Mouse (Mus musculus) G1E-ER4 (cell line): ENCODE measurements around the gene Ralgds. TPM values are rescaled to one million over a fixed set of nuclear protein-coding genes. Genes with fewer than 3 reads are reported as not detected.

Experiments
- GATA1 ChIP-seq: IDR thresholded peaks from one replicate; pipeline ENCODE4 v1.8.0; 2012; ENCODE audit warnings: low read length, inconsistent platforms
- polyA plus RNA-seq: library from polyadenylated mRNA; stranded (reverse); fragments of >175 nt; gene quantifications from 2 replicates; pipeline ENCODE4 v1.2.3, GENCODE M21; 2012

Gene Ralgds
- polyA plus RNA-seq = not detected in 2 replicates

DNA sequence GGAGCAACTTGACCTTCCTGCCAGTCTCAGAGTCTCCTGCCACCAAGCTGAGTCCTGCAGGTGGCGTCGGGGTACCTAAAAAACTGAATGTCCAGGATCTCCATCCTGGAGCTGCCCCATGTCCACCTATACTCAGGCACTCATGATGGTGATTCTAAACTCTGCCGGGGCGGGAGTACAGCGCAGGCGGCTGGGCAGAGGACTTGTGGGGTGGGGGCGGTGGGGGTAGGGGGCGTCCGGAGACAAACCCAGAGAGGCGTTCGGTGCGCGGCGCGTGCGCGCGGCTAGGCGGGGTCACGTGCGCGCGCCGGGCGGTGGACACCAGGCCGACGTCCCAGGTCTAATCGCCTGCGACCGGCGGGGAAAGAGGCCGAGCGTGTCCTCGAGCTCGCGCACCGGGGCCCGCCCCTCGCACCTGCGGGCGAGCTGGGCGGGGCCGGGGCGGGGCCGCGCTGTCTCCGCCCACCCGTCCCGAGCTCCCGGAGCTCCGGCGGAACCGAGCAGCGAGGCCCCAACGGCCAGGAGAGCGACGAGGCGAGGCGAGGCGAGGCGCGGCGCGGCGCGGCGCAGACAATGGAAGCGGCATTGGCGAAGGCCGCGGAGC lies at the start of gene Ralgds:
Gene Ralgds, plus strand, starts transcription at position 328 of the 604 bp plus-strand sequence.
- no peak for TF ChIP-seq GATA1

DNA sequence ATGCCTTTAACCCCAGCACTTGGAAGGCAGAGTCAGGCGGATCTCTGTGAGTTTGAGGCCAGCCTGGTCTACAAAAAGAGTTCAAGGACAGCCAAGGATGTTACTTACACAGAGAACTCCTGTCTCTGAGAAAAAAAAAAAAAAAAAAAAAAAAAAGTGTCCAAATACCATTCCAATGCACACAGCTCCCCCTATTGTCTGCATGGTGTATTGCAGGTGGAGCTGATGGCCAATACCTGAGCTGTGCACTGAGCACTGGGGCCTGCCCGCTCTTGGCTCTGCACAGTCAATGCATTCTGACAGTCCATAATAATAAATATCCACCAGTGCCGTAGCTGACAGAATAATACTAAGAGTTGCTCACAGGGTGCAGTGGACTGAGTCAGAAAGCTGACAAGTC lies 49.0 kb upstream of the Ralgds start:
- no peak for TF ChIP-seq GATA1

DNA sequence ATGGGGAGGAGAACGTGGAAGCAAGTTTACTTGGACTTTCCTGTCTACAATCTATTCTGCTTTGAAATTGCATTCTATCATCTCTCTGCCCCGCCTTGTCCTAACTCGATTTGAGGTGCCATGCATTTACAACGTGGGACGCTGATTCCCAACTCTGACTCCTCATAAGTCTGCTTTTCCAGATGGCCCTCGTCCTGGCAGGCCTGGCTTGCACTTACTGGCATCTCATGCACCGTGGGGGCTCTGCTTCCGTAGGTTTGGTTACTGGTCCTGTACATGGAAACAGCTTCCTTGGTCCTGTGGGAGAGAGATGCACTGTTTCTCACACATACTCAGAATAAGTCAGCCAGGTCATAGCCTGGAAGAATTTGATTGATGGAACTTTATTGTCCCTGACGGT lies 48.0 kb upstream of the Ralgds start:
- no peak for TF ChIP-seq GATA1

GRCm38 (mm10) chr2:28465836-28466518 lies 46.9 kb upstream of the Ralgds start, which contains the start of gene 1700007K13Rik:
Gene 1700007K13Rik, minus strand, starts transcription at chr2:28466332.
- no peak for TF ChIP-seq GATA1

- no peak for TF ChIP-seq GATA1
Measured at GRCm38 (mm10) chr2:28467860-28468485, 45.0 kb upstream of the Ralgds start, which contains the start of gene Mrps2. Gene Mrps2, plus strand, starts transcription at chr2:28468066.

DNA sequence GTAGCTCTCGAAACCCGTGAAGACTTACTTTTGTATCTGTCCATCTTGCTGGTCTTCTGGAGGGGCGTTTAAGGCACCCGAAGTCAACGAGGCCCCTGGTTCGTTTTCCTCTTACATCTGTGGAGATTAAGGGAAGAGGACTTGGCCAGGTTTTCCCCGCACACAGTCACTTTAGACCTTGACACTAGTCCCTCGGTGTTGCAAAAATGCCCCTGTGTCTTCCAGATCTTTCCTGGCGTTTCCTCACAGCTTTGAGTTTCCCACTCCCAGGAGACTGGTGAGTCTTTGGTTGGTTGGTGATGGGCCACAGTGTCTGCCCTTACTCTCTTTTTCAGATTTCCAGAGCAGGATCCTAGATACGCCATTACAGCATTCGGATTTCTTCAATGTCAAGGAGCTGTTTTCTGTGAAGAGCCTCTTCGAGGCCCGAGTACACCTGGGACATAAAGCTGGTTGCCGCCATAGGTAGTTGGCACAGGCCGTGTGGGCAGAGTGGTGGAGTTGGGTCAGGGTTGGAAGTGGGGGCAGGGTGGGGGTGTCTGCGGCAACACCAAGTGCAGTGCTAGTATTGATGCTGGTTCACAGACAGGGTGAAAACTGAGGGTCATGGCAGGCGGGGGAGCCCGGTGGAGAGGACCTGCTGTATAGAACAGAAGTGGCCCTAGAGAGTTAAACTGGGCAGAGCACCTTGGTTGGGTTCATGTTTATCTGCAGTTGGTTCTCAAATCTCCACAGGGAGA lies 44.3 kb upstream of the Ralgds start:
- TF ChIP-seq GATA1 = no peak

DNA sequence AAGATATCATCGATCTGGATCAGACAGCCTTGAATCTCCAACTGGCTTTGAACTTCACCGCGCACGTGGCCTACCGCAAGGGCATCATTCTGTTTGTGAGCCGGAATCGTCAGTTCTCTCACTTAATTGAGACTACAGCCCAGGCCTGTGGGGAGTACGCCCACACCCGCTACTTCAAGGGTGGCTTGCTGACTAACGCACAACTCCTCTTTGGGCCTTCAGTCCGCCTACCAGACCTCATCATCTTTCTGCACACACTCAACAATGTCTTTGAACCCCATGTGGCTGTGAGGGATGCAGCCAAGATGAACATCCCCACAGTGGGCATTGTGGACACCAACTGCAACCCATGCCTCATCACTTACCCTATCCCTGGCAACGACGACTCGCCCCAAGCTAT lies 43.5 kb upstream of the Ralgds start:
- TF ChIP-seq GATA1 = no peak

- no peak for TF ChIP-seq GATA1
Measured at GRCm38 (mm10) chr2:28470591-28470990, 42.3 kb upstream of the Ralgds start.

DNA sequence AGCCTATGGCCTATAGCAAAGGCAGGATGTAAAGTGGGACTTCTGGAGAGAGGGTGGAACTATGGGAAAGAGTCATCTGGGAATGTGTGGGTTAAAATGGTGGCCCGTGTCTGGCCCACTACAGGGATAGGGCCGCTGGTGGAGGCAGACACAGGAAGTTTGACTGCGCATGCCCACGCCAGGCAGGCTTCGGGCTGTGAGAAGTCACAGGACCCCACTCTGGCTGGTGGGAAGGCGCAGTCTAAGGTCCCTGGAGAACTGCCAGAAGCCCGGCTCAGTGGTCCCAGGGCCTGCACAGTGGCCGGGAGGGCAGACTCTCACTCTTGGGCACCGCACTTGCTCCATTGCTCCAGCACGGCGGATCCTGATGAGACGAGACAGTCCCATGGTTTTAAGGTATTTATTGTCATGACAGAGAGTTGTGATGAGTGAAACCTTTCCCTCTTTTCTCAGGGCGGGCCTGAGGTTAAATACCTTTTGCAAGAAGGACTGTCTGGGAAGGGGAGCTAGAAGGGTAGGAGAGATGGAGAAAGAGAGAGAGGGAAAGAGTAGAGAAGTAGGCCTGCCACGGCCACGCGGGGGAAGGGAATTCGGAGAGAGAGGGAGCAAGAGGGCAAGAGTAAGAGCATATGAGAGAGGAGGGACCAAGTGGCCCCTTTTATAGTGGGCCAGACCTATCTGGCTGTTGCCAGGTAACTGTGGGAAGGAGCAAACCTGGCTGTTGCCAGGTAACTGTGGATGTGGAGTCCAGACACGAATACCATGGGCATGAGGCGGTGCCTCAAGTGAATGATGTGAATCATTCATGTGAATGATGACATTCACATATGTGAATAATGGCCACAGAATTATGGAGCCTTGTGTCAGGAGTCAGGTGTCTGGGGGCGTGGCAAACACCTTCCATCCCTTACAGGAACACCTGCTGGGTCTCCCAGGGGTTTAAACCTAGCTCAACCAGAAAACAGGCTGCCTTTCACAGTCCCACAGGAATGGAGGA lies 33.4 kb upstream of the Ralgds start:
- no peak for TF ChIP-seq GATA1

DNA sequence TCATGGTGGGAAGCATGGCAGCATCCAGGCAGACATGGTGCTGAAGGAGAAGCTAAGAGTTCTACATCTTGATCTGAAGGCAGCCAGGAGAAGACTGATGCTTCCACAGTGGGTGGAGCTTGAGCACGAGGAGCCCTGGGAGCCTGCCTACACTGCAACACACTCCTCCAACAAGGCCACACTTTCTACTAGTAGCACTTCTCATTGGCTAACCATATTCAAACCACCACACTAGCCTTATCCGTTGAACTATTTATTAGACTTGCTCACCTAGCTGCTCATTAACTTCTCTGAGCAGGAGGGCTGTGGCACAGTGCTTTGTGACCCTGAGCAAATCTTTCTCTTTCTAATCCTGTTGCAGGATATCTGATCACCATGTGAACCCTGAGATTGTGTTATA lies 29.1 kb upstream of the Ralgds start:
- TF ChIP-seq GATA1 = no peak

GRCm38 (mm10) chr2:28494521-28494920 lies 18.4 kb upstream of the Ralgds start:
- no peak for TF ChIP-seq GATA1

DNA sequence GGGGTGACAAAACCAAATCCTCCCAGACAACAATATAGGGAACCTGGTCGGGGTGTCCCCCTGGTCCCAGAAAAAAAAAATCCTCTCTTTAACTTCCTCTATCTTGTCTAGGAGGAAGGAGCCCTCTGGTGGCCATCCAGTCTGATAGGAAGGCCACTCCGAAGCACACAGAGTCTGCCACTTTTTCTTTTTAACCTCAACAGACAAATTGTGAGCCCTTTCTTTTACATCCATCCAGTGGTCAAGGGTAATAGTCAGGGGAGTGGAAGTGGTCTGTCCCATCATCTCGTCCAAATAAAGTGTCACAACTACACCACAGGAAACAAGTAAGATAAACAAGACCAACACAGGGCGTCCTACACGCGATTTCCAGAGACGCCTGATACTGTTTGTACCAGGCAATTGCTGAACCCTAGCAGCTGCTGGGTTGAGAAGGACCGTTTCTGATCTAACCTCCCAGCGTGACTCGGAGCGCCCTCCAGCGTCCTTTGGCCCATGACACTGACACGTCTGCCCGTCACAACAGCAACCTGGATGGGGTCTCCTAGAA lies 17.6 kb upstream of the Ralgds start:
- no peak for TF ChIP-seq GATA1

DNA sequence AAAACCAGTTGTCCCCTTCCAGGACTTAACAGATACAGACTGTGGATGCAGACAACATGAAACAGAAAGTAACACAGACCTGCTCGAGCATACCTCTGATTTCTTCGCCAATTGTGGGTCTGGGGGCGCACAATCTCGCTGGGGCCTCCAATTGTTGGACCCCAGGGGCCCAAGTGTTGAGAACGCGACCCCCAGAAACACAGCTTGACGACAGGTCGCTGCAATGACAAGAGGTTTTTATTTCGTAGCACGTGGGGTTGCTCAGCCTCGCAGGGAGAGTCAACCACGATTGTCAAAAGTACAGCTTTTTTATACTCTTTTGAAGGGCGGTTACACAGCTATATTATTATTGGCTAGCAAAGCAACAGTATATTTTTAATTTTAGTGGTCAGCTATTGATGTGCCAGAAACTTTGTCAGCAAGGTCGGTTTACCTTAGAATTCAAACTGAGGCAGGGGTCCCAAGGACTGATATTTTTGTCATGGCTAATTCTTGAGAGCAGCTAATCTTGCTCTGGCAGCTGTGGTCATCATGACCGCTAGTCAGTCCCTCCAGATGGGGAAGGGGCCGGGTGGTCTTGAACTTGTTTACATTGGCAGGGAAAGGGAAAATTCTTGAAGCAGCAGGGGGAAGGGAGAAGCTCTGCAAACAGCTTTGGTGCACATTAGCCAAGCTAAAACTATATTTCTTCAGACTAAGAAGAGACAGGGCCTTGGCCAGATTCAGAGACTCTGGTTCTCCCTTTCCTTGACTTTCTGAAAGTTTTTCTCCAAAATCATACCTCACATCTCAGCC lies 16.9 kb upstream of the Ralgds start:
- TF ChIP-seq GATA1 = no peak

DNA sequence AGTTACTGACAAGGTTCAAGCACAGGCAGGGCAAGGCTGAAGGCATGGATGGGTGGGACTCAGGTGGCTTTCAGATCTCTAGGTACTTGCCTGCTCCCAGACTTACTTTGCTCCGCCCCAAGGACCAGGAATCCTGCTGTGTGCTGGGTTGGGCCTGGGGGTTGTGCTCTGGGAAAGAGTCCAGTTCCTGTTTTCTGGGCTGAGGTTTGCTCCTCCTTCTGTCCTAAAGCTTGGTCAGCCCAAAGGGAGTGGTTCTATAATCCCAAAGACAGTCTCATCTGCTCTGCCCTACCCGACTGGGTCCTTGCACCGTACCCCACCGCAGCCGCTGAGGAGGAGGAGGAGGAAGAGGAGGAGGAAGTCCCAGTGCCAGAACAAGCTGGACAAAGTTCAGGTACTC lies 16.3 kb upstream of the Ralgds start, which contains the start of gene Gbgt1:
Gene Gbgt1, plus strand, starts transcription at position 221 of the 400 bp plus-strand sequence.
- TF ChIP-seq GATA1 = no peak

GRCm38 (mm10) chr2:28497561-28497960 lies 15.4 kb upstream of the Ralgds start:
- TF ChIP-seq GATA1 = no peak
